9 mouse cellular contexts compared by ENCODE assay signal in genomic region chr9:58275115-58275774, GRCm38 (mm10). TPM values are rescaled to one million over a fixed set of nuclear protein-coding genes. Genes with fewer than 3 reads are reported as not detected.
A peak's percentile ranks its signal among the peaks of the same experiment; 100 is the strongest.
DNase-seq lines count a peak whose midpoint lies in the region; ATAC-seq and TF ChIP-seq lines count a peak whose summit lies in the region.
"Had no signal": no experiment of that assay in that cellular context is flagged by ENCODE, and none has a peak within 500 bp of the region (broad histone marks: within the 10 kb centered on the region; RNA-seq: fewer than 3 reads in every experiment).

No protein-coding gene starts in this region.

- no peak overlapping the region for H3K9ac ChIP-seq in midbrain, postnatal 0 days (replicated peaks; ENCODE audit: low read length, poor library complexity, severe bottlenecking)
- no peak overlapping the region; the same call in 1 of the 2 replicates for H3K9ac ChIP-seq in midbrain, embryonic 11.5 days (ENCODE audit: low read length)
- no peak overlapping the region for H3K9ac ChIP-seq in forebrain, embryonic 15.5 days (replicated peaks)
- H3K9ac ChIP-seq in intestine, postnatal 0 days (ENCODE audit: low read depth, low read length), result no peak overlapping the region
- H3K9ac ChIP-seq in lung, embryonic 14.5 days, result peak overlapping the region; percentile 3; the same call in 1 of the 2 replicates
- no peak overlapping the region for H3K9ac ChIP-seq in stomach, postnatal 0 days (ENCODE audit: low read length)

- H3K36me3 ChIP-seq in midbrain, postnatal 0 days (ENCODE audit: insufficient read depth, low read length), result no peaks in the 10 kb centered on the region
- no peaks in the 10 kb centered on the region for H3K36me3 ChIP-seq in midbrain, embryonic 11.5 days (ENCODE audit: control insufficient read depth, insufficient read depth, low read length)
- no peaks in the 10 kb centered on the region for H3K36me3 ChIP-seq in forebrain, embryonic 15.5 days
- no peaks in the 10 kb centered on the region for H3K36me3 ChIP-seq in intestine, postnatal 0 days (ENCODE audit: control insufficient read depth, insufficient read depth)
- H3K36me3 ChIP-seq in lung, embryonic 14.5 days (ENCODE audit: insufficient read depth), result no peaks in the 10 kb centered on the region
- H3K36me3 ChIP-seq in stomach, postnatal 0 days (ENCODE audit: control insufficient read depth, insufficient read depth, low read length), result no peaks in the 10 kb centered on the region

- TF ChIP-seq CTCF in midbrain, postnatal 0 days (IDR thresholded peaks at IDR 0.05), result no peak
- TF ChIP-seq CTCF in intestine, postnatal 0 days (IDR thresholded peaks at IDR 0.05; ENCODE audit: low read depth), result no peak
- TF ChIP-seq CTCF in lung, embryonic 14.5 days (IDR thresholded peaks at IDR 0.05; ENCODE audit: low read depth), result no peak
- no peak for TF ChIP-seq CTCF in stomach, postnatal 0 days (IDR thresholded peaks at IDR 0.05; ENCODE audit: low read depth)

- H3K9me3 ChIP-seq in midbrain, postnatal 0 days (ENCODE audit: low read length), result no peaks in the 10 kb centered on the region
- no peaks in the 10 kb centered on the region for H3K9me3 ChIP-seq in midbrain, embryonic 11.5 days (ENCODE audit: control insufficient read depth, low read length)
- no peaks in the 10 kb centered on the region for H3K9me3 ChIP-seq in forebrain, embryonic 15.5 days
- no peaks in the 10 kb centered on the region for H3K9me3 ChIP-seq in intestine, postnatal 0 days (ENCODE audit: control insufficient read depth)
- no peaks in the 10 kb centered on the region for H3K9me3 ChIP-seq in lung, embryonic 14.5 days (ENCODE audit: low read depth, low read length)
- no peaks in the 10 kb centered on the region for H3K9me3 ChIP-seq in stomach, postnatal 0 days (ENCODE audit: control insufficient read depth, low read length)

- H3K4me1 ChIP-seq in midbrain, postnatal 0 days (ENCODE audit: insufficient read depth, low read length), result no peaks in the 10 kb centered on the region; the same call in 1 of the 2 replicates
- H3K4me1 ChIP-seq in midbrain, embryonic 11.5 days (ENCODE audit: control insufficient read depth, insufficient read depth, low read length), result no peaks in the 10 kb centered on the region
- peaks cover 8% of the 10 kb centered on the region for H3K4me1 ChIP-seq in forebrain, embryonic 15.5 days
- H3K4me1 ChIP-seq in intestine, postnatal 0 days (replicated peaks; ENCODE audit: control insufficient read depth, insufficient read depth, low read length), result peaks cover 4% of the 10 kb centered on the region; the same call in 1 of the 2 replicates
- H3K4me1 ChIP-seq in lung, embryonic 14.5 days (ENCODE audit: insufficient read depth), result peaks cover 14% of the 10 kb centered on the region
- H3K4me1 ChIP-seq in stomach, postnatal 0 days (replicated peaks; ENCODE audit: control insufficient read depth, insufficient read depth), result 0 out of 2 replicates have a peak, but pooled peaks cover 4% of the 10 kb centered on the region

- H3K27ac ChIP-seq in midbrain, postnatal 0 days (ENCODE audit: low read depth, low read length), result no peak overlapping the region
- no peak overlapping the region; the same call in 1 of the 2 replicates for H3K27ac ChIP-seq in midbrain, embryonic 11.5 days (ENCODE audit: low read depth, low read length)
- peak overlapping the region; percentile 42; the same call in 1 of the 2 replicates for H3K27ac ChIP-seq in forebrain, embryonic 15.5 days (replicated peaks)
- peak overlapping the region; percentile 21; the same call in 1 of the 2 replicates for H3K27ac ChIP-seq in intestine, postnatal 0 days (ENCODE audit: low read depth, low read length)
- H3K27ac ChIP-seq in lung, embryonic 14.5 days (ENCODE audit: low read depth), result peak overlapping the region; percentile 77
- peak overlapping the region; percentile 88 for H3K27ac ChIP-seq in stomach, postnatal 0 days (replicated peaks)

- H3K4me2 ChIP-seq in midbrain, postnatal 0 days (ENCODE audit: low read depth, low read length, poor library complexity, severe bottlenecking), result no peak overlapping the region
- no peak overlapping the region for H3K4me2 ChIP-seq in midbrain, embryonic 11.5 days
- no peak overlapping the region for H3K4me2 ChIP-seq in forebrain, embryonic 15.5 days (replicated peaks)
- peak overlapping the region; percentile 24; the same call in 1 of the 2 replicates for H3K4me2 ChIP-seq in intestine, postnatal 0 days (replicated peaks; ENCODE audit: low read depth)
- peak overlapping the region; percentile 42 for H3K4me2 ChIP-seq in lung, embryonic 14.5 days
- H3K4me2 ChIP-seq in stomach, postnatal 0 days (replicated peaks; ENCODE audit: low read depth), result no peak overlapping the region; the same call in 1 of the 2 replicates

- no peak for TF ChIP-seq EP300 in stomach, postnatal 0 days (optimal IDR thresholded peaks at IDR 0.05)

- no peak overlapping the region for H3K4me3 ChIP-seq in midbrain, postnatal 0 days (ENCODE audit: low read depth, low read length)
- H3K4me3 ChIP-seq in midbrain, embryonic 11.5 days (ENCODE audit: low read depth, low read length), result no peak overlapping the region
- no peak overlapping the region for H3K4me3 ChIP-seq in forebrain, embryonic 15.5 days
- no peak overlapping the region for H3K4me3 ChIP-seq in intestine, postnatal 0 days (ENCODE audit: low read depth, low read length)
- H3K4me3 ChIP-seq in lung, embryonic 14.5 days (ENCODE audit: low read depth, low read length), result no peak overlapping the region
- no peak overlapping the region for H3K4me3 ChIP-seq in stomach, postnatal 0 days (ENCODE audit: low read depth, low read length)
- H3K4me3 ChIP-seq: erythroblast, embryonic 14.5 days had no signal

- DNase-seq in midbrain, postnatal 0 days (ENCODE audit: low spot score), result peak; percentile 24
- DNase-seq in midbrain, embryonic 11.5 days (ENCODE audit: low spot score, missing footprints), result no peak
- DNase-seq in adrenal gland, postnatal 25 days, result peak; percentile 37
- DNase-seq in lung, embryonic 14.5 days, result peak; percentile 83
- peak; percentile 72 for DNase-seq in stomach, postnatal 0 days (ENCODE audit: low spot score)
- no peak for DNase-seq in layer of hippocampus, adult 8-10 months (ENCODE audit: low spot score in 2 of 2)

- ATAC-seq in midbrain, postnatal 0 days (ENCODE audit: low FRiP score), result no peak
- ATAC-seq in midbrain, embryonic 11.5 days (ENCODE audit: low FRiP score), result no peak
- ATAC-seq in forebrain, embryonic 15.5 days (replicated peaks), result no peak
- ATAC-seq in intestine, postnatal 0 days, result no peak
- peak; percentile 92 for ATAC-seq in lung, embryonic 14.5 days (ENCODE audit: insufficient read depth)
- ATAC-seq in stomach, postnatal 0 days (ENCODE audit: low FRiP score, low TSS enrichment), result peak; percentile 90

- H3K27me3 ChIP-seq in midbrain, postnatal 0 days (ENCODE audit: insufficient read depth, low read length), result no peaks in the 10 kb centered on the region
- H3K27me3 ChIP-seq in midbrain, embryonic 11.5 days (ENCODE audit: control insufficient read depth, insufficient read depth, low read length), result no peaks in the 10 kb centered on the region
- H3K27me3 ChIP-seq in forebrain, embryonic 15.5 days, result no peaks in the 10 kb centered on the region
- no peaks in the 10 kb centered on the region for H3K27me3 ChIP-seq in intestine, postnatal 0 days (replicated peaks; ENCODE audit: control insufficient read depth, insufficient read depth, low read length)
- H3K27me3 ChIP-seq in lung, embryonic 14.5 days (ENCODE audit: insufficient read depth, low read length), result no peaks in the 10 kb centered on the region
- H3K27me3 ChIP-seq in stomach, postnatal 0 days (ENCODE audit: control insufficient read depth, insufficient read depth, low read length), result no peaks in the 10 kb centered on the region

- 41% methylated on average over 8 of the region's 8 CpGs for WGBS in midbrain, postnatal 0 days
- 47% methylated on average over 8 of the region's 8 CpGs for WGBS in midbrain, embryonic 11.5 days
- 44% methylated on average over 8 of the region's 8 CpGs for WGBS in forebrain, embryonic 15.5 days
- WGBS in intestine, postnatal 0 days, result 35% methylated on average over 8 of the region's 8 CpGs
- WGBS in lung, embryonic 14.5 days, result 3% methylated on average over 8 of the region's 8 CpGs
- WGBS in stomach, postnatal 0 days, result 13% methylated on average over 8 of the region's 8 CpGs

RNA-seq across cellular contexts. Expression of gene Stoml1, which starts 22.3 kb away (rescaled TPM):
- total RNA-seq in midbrain, postnatal 0 days (2014; rRNA removed), result 159 and 170 TPM in 2 replicates
- 161 and 172 TPM in 2 replicates for polyA plus RNA-seq in midbrain, postnatal 0 days (2015; fragmentation: Nextera tagmentation; extraction: Ambion mirVana)
- polyA plus RNA-seq in midbrain, embryonic 11.5 days (2014; fragmentation: Nextera tagmentation; extraction: Ambion mirVana), result 27.6 and 29.7 TPM in 2 replicates
- total RNA-seq in adrenal gland, postnatal 25 days (2021), result 18.2 and 29.6 TPM in 2 replicates
- polyA plus RNA-seq in forebrain, embryonic 15.5 days (2015; fragmentation: Nextera tagmentation; extraction: Ambion mirVana), result 107 and 109 TPM in 2 replicates
- polyA plus RNA-seq in intestine, postnatal 0 days (2015; fragmentation: Nextera tagmentation; extraction: Ambion mirVana), result 15.0 and 15.9 TPM in 2 replicates
- polyA plus RNA-seq in lung, embryonic 14.5 days (2014; fragmentation: Nextera tagmentation; extraction: Ambion mirVana), result 23.2 and 27.1 TPM in 2 replicates
- polyA plus RNA-seq in stomach, postnatal 0 days (2015; fragmentation: Nextera tagmentation; extraction: Ambion mirVana), result 19.9 and 20.4 TPM in 2 replicates
- 10 to 100 TPM; 65.2 to 77.4 (median 75.3) TPM for total RNA-seq in layer of hippocampus, adult 8-10 months (2022)
- polyA plus RNA-seq: erythroblast, embryonic 14.5 days had no signal

RNA-seq across cellular contexts. Expression of gene Pml, which starts 25.7 kb away (rescaled TPM):
- total RNA-seq in midbrain, postnatal 0 days (2014; rRNA removed), result 5.6 and 9.0 TPM in 2 replicates
- polyA plus RNA-seq in midbrain, postnatal 0 days (2015; fragmentation: Nextera tagmentation; extraction: Ambion mirVana), result 2.9 and 3.2 TPM in 2 replicates
- 8.7 and 10.1 TPM in 2 replicates for polyA plus RNA-seq in midbrain, embryonic 11.5 days (2014; fragmentation: Nextera tagmentation; extraction: Ambion mirVana)
- 23.6 and 35.1 TPM in 2 replicates for total RNA-seq in adrenal gland, postnatal 25 days (2021)
- polyA plus RNA-seq in forebrain, embryonic 15.5 days (2015; fragmentation: Nextera tagmentation; extraction: Ambion mirVana), result 7.5 and 8.8 TPM in 2 replicates
- polyA plus RNA-seq in intestine, postnatal 0 days (2015; fragmentation: Nextera tagmentation; extraction: Ambion mirVana), result 5.3 and 7.1 TPM in 2 replicates
- polyA plus RNA-seq in lung, embryonic 14.5 days (2014; fragmentation: Nextera tagmentation; extraction: Ambion mirVana), result 21.4 and 23.2 TPM in 2 replicates
- polyA plus RNA-seq in stomach, postnatal 0 days (2015; fragmentation: Nextera tagmentation; extraction: Ambion mirVana), result 5.2 and 6.7 TPM in 2 replicates
- total RNA-seq in layer of hippocampus, adult 8-10 months (2022), result 10 to 100 TPM; 13.2 to 19.0 (median 15.6) TPM

RNA-seq across cellular contexts. Expression of gene Loxl1, which starts 37.7 kb away (rescaled TPM):
- 5.9 and 10.6 TPM in 2 replicates for total RNA-seq in midbrain, postnatal 0 days (2014; rRNA removed)
- polyA plus RNA-seq in midbrain, postnatal 0 days (2015; fragmentation: Nextera tagmentation; extraction: Ambion mirVana), result 6.6 and 7.0 TPM in 2 replicates
- 9.9 TPM in 2 replicates for polyA plus RNA-seq in midbrain, embryonic 11.5 days (2014; fragmentation: Nextera tagmentation; extraction: Ambion mirVana)
- 15.1 and 15.8 TPM in 2 replicates for total RNA-seq in adrenal gland, postnatal 25 days (2021)
- 13.9 and 14.3 TPM in 2 replicates for polyA plus RNA-seq in forebrain, embryonic 15.5 days (2015; fragmentation: Nextera tagmentation; extraction: Ambion mirVana)
- 21.6 and 23.8 TPM in 2 replicates for polyA plus RNA-seq in intestine, postnatal 0 days (2015; fragmentation: Nextera tagmentation; extraction: Ambion mirVana)
- 34.4 and 37.1 TPM in 2 replicates for polyA plus RNA-seq in lung, embryonic 14.5 days (2014; fragmentation: Nextera tagmentation; extraction: Ambion mirVana)
- polyA plus RNA-seq in stomach, postnatal 0 days (2015; fragmentation: Nextera tagmentation; extraction: Ambion mirVana), result 49.3 and 63.7 TPM in 2 replicates
- total RNA-seq in layer of hippocampus, adult 8-10 months (2022), result 1 to 10 TPM; 2.6 to 4.2 (median 3.0) TPM

Comparison
In these comparisons a context has a peak if more than half of its experiments do, and no peak if none do; other contexts are left out.
1. DNase-seq: peak in midbrain, postnatal 0 days (single experiment), adrenal gland, postnatal 25 days (single experiment), lung, embryonic 14.5 days (single experiment) and stomach, postnatal 0 days (single experiment); none in midbrain, embryonic 11.5 days (single experiment) and layer of hippocampus, adult 8-10 months (0 of 2).
2. ATAC-seq: peak in lung, embryonic 14.5 days (single experiment) and stomach, postnatal 0 days (single experiment); none in midbrain, postnatal 0 days (single experiment), midbrain, embryonic 11.5 days (single experiment), forebrain, embryonic 15.5 days (single experiment) and intestine, postnatal 0 days (single experiment).
3. H3K27ac ChIP-seq: peak in forebrain, embryonic 15.5 days (single experiment), intestine, postnatal 0 days (single experiment), lung, embryonic 14.5 days (single experiment) and stomach, postnatal 0 days (single experiment); none in midbrain, postnatal 0 days (single experiment) and midbrain, embryonic 11.5 days (single experiment).
4. H3K4me2 ChIP-seq: peak in intestine, postnatal 0 days (single experiment) and lung, embryonic 14.5 days (single experiment); none in midbrain, postnatal 0 days (single experiment), midbrain, embryonic 11.5 days (single experiment), forebrain, embryonic 15.5 days (single experiment) and stomach, postnatal 0 days (single experiment).